Mouse (Mus musculus) Muller cell, postnatal 12 days (primary cell): ENCODE data around the gene Crybb1.
A peak's percentile ranks its signal among the peaks of the same experiment; 100 is the strongest.

Experiments
- DNase-seq: peaks from one replicate; pipeline ENCODE4 v3.0.0-alpha.2; 2015; ENCODE audit errors: inconsistent ontology term

Gene Crybb1

GRCm38 (mm10) chr5:112286608-112286983 is 31.0 kb downstream of the Crybb1 start:
- no peak for DNase-seq

GRCm38 (mm10) chr5:112286984-112287641 is 31.5 kb downstream of the Crybb1 start:
- DNase-seq = no peak

GRCm38 (mm10) chr5:112287652-112288051 is 32.0 kb downstream of the Crybb1 start:
- DNase-seq = no peak

GRCm38 (mm10) chr5:112288193-112289141 is 32.9 kb downstream of the Crybb1 start:
- no peak for DNase-seq

GRCm38 (mm10) chr5:112289236-112289635 is 33.6 kb downstream of the Crybb1 start:
- DNase-seq = no peak

- no peak for DNase-seq
Measured at GRCm38 (mm10) chr5:112289819-112290535, 34.4 kb downstream of the Crybb1 start.

GRCm38 (mm10) chr5:112290536-112290880 is 34.9 kb downstream of the Crybb1 start:
- no peak for DNase-seq

- peak; percentile 51 for DNase-seq
Measured at GRCm38 (mm10) chr5:112291866-112292265, 36.3 kb downstream of the Crybb1 start.

- no peak for DNase-seq
Measured at GRCm38 (mm10) chr5:112292343-112292980, 36.8 kb downstream of the Crybb1 start.

GRCm38 (mm10) chr5:112293800-112294199 is 38.2 kb downstream of the Crybb1 start:
- no peak for DNase-seq

GRCm38 (mm10) chr5:112294696-112295095 is 39.1 kb downstream of the Crybb1 start:
- peak; percentile 23 for DNase-seq

GRCm38 (mm10) chr5:112295162-112295561 is 39.5 kb downstream of the Crybb1 start:
- DNase-seq = peak; percentile 69

GRCm38 (mm10) chr5:112295564-112295963 is 39.9 kb downstream of the Crybb1 start:
- no peak for DNase-seq

GRCm38 (mm10) chr5:112296404-112297181 is 41.0 kb downstream of the Crybb1 start:
- DNase-seq = no peak

GRCm38 (mm10) chr5:112297257-112297656 is 41.6 kb downstream of the Crybb1 start:
- peak; percentile 60 for DNase-seq

GRCm38 (mm10) chr5:112298226-112298988 is 42.8 kb downstream of the Crybb1 start:
- no peak for DNase-seq

- no peak for DNase-seq
Measured at GRCm38 (mm10) chr5:112299399-112299798, 43.8 kb downstream of the Crybb1 start.

GRCm38 (mm10) chr5:112300112-112300511 is 44.5 kb downstream of the Crybb1 start:
- no peak for DNase-seq

- no peak for DNase-seq
Measured at GRCm38 (mm10) chr5:112300721-112301308, 45.2 kb downstream of the Crybb1 start.

GRCm38 (mm10) chr5:112301694-112302093 is 46.1 kb downstream of the Crybb1 start:
- no peak for DNase-seq
